Mouse (Mus musculus) left cerebral cortex, adult 2 months (tissue): ENCODE data around the gene Tmed8. TPM values are rescaled to one million over a fixed set of nuclear protein-coding genes. Genes with fewer than 3 reads are reported as not detected.

Source experiments
- DNase-seq, 2 experiments: peaks; one replicate each; pipeline ENCODE4 v3.0.0; 2021 to 2022; ENCODE audit warnings: low spot score in 2 of 2, mixed read lengths in 1 of 2; ENCODE audit errors: extremely low spot score in 1 of 2
- H3K27ac ChIP-seq: fragments of 200-600 bp; 2 replicates; pipeline ENCODE4 v1.8.1; 2022
- H3K4me3 ChIP-seq: fragments of 200-600 bp; 2 replicates; pipeline ENCODE4 v1.8.1; 2022
- CTCF ChIP-seq: fragments of 200-600 bp; IDR thresholded peaks from 2 replicates; pipeline ENCODE4 v1.8.1; 2022; ENCODE audit warnings: antibody characterized with exemption, mild to moderate bottlenecking, moderate library complexity
- intact Hi-C: fragments of 180-260 bp; cut with DNase I; formaldehyde crosslinking; loops from one replicate; pipeline ENCODE4 v1.15.1; 2025
- total RNA-seq, 2 experiments: library from RNA; stranded (reverse); gene quantifications; 2 replicates each; pipeline ENCODE4 v1.2.3; 2021

Gene Tmed8
- total RNA-seq, 2 experiments from 2014 or later, result 27.5 to 29.5 TPM

- Histone ChIP-seq H3K4me3 (no peak overlapping the region), H3K27ac (no peak overlapping the region)
- intact Hi-C loops, result no loop called here
- no peak for DNase-seq
- TF ChIP-seq CTCF, result no peak
These were observed 70.0 kb downstream of the Tmed8 start for GRCm38 (mm10) chr12:87130224-87130623.

GRCm38 (mm10) chr12:87127256-87127655, 73.0 kb downstream of the Tmed8 start:
- no peak overlapping the region for H3K27ac ChIP-seq
- no peak for DNase-seq
- intact Hi-C loops, result no loop called here
- no peak for TF ChIP-seq CTCF
- H3K4me3 ChIP-seq, result no peak overlapping the region

- Histone ChIP-seq H3K4me3 (no peak overlapping the region), H3K27ac (no peak overlapping the region)
- DNase-seq, result no peak
- no peak for TF ChIP-seq CTCF
- intact Hi-C loops, result no loop called here
These were observed 78.2 kb downstream of the Tmed8 start for GRCm38 (mm10) chr12:87121918-87122589.

Other genes starting within 250 kb of the Tmed8 start
- gene Zdhhc22, start 210.0 kb downstream of the Tmed8 start, total RNA-seq, result 10 to 100 TPM; 59.1 to 61.3 TPM
- gene Tmem63c, start 179.1 kb downstream of the Tmed8 start, total RNA-seq, result 10 to 100 TPM; 41.7 to 43.8 TPM
- gene Ngb, start 97.9 kb downstream of the Tmed8 start, total RNA-seq, result 1 to 10 TPM; 9.1 to 9.4 TPM
- 10 to 100 TPM; 48.9 to 50.3 TPM for gene Gstz1, start 53.3 kb downstream of the Tmed8 start, total RNA-seq
- gene Pomt2, start 52.5 kb downstream of the Tmed8 start, total RNA-seq, result 10 to 100 TPM; 16.4 to 19.6 TPM
- 1 to 10 TPM; 4.7 TPM for gene Samd15, start 731 bp downstream of the Tmed8 start, total RNA-seq
- gene Noxred1, start 38.3 kb upstream of the Tmed8 start, total RNA-seq, result 1 to 10 TPM; 1.1 to 3.8 TPM
- gene Vipas39, start 65.8 kb upstream of the Tmed8 start, total RNA-seq, result 10 to 100 TPM; 52.8 to 55.8 TPM
- 100 to 1,000 TPM; 172 to 177 TPM for gene Ahsa1, start 66.0 kb upstream of the Tmed8 start, total RNA-seq
- gene Ism2, start 99.3 kb upstream of the Tmed8 start, total RNA-seq, result under 1 TPM; 0.19 to 0.27 TPM
- 10 to 100 TPM; 32.4 to 33.0 TPM for gene Sptlc2, start 187.9 kb upstream of the Tmed8 start, total RNA-seq
- gene Slirp, start 243.4 kb upstream of the Tmed8 start, total RNA-seq, result 10 to 100 TPM; 85.9 to 91.9 TPM
- 10 to 100 TPM; 19.0 to 19.6 TPM for gene Alkbh1, start 243.6 kb upstream of the Tmed8 start, total RNA-seq